Mouse (Mus musculus) bone marrow, adult 2 months (tissue): ENCODE results near the gene Spdye4c. TPM values are rescaled to one million over a fixed set of nuclear protein-coding genes. Genes with fewer than 3 reads are reported as not detected.

ENCODE experiments used
- H3K27ac ChIP-seq: fragments of 200-500 bp; 2 replicates; pipeline ENCODE4 v1.5.1; 2012; ENCODE audit warnings: low read depth, mild to moderate bottlenecking, control low read depth, inconsistent platforms, low read length; ENCODE audit not compliant: control insufficient read depth, poor library complexity, insufficient read depth
- H3K4me1 ChIP-seq: fragments of 200-500 bp; 2 replicates; pipeline ENCODE4 v1.6.1; 2011; ENCODE audit warnings: low read length; ENCODE audit not compliant: control insufficient read depth, insufficient read depth
- H3K4me3 ChIP-seq: fragments of 200-500 bp; replicated peaks from 2 replicates; pipeline ENCODE3; 2011; ENCODE audit warnings: mild to moderate bottlenecking, low read depth, low read length, control low read depth; ENCODE audit not compliant: control insufficient read depth
- CTCF ChIP-seq: fragments of 200-500 bp; IDR thresholded peaks from 2 replicates; pipeline ENCODE4 v1.5.1; 2011; ENCODE audit warnings: low read length, control low read depth; ENCODE audit not compliant: control insufficient read depth, insufficient read depth
- POLR2A ChIP-seq: fragments of 200-500 bp; IDR thresholded peaks from 2 replicates; pipeline ENCODE4 v1.6.1; 2011; ENCODE audit warnings: low read depth, mild to moderate bottlenecking, control low read depth, low read length, borderline replicate concordance; ENCODE audit not compliant: control insufficient read depth
- WGBS: fragments of 180-500 bp; shearing (Covaris S2); methylation state at CpG from one replicate; pipeline ENCODE4 v1.1.7; 2018; 5-methylcytosine and 5-hydroxymethylcytosine counted together
- polyA plus RNA-seq: library from polyadenylated mRNA; stranded (reverse); fragments of >200 nt; gene quantifications from 2 replicates; pipeline ENCODE4 v1.2.4, GENCODE M21; 2011; ENCODE audit warnings: low replicate concordance; ENCODE audit not compliant: missing spikeins, insufficient read depth, insufficient read length

Spdye4c gene
- polyA plus RNA-seq, 1 experiment: not detected

DNA sequence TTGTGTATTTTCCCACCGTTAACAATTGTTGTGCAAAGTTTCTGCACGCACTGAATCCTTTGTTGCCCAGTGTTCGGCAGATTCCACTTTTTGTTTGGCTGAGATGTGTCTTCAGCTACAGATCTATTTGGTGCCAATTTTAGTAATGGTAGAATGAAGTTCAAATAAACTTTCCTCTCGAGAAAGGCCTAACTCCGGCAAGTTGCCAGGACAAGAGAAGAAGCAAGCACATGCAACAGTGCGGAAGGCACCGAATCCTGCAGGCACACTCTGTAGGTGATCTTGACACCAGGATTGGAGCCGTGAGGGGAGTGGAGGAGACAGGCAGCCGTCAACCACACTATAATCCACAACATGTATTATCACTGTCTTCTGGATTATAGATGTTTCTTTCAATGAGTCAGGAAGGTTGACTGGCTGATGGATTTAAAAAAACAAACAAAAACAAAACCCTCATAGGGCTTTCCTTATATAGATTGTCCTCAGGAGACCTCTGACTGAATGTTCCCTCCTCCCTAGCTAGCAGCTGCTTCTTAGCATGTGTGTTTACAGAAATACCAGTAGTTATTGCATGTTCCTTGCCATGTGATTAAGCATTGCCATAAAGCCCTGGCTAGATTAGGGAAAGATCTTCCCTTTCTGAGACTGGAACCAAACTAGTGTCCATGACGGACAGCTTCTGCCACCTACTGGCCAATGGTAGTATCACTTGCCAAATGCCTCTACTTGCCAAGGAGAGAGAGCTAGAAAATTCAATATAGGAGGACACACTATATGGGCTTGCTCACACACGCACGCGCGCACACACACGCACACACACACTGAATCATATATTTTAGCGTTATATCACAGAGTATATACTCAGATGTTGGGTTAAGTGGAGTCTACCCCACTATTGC lies 18.0 kb upstream of the Spdye4c start:
- WGBS: 47% methylated on average over 16 of the region's 16 CpGs
- no peak overlapping the region for H3K27ac ChIP-seq
- TF ChIP-seq POLR2A (no peak), CTCF (peak; percentile 64)
- no peak overlapping the region for H3K4me3 ChIP-seq
- H3K4me1 ChIP-seq: no peaks in the 10 kb centered on the region; the same call in 1 of the 2 replicates

DNA sequence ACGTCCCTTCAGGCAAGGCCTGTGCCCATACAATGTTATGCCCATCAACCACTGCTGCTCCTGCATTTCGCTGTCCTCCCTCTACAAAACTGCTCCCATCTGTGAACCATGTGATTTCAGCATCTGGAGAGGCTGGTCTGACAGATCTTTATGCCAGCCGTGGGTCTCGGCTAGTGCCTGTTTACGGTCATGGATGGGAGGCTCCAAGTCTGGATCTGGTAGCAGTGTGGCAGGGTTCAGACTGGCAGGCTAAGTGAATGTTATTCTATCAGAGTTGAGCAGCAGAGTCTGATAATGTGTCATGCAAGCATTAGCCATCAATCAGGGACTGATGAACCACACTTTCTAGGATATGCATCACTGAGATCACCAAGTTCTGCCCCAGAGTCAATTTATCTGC lies 8.1 kb upstream of the Spdye4c start:
- H3K27ac ChIP-seq: no peak overlapping the region
- no peak overlapping the region for H3K4me3 ChIP-seq
- TF ChIP-seq POLR2A (no peak), CTCF (no peak)
- no peaks in the 10 kb centered on the region; the same call in 1 of the 2 replicates for H3K4me1 ChIP-seq
- 80% methylated on average over 5 of the region's 5 CpGs for WGBS

DNA sequence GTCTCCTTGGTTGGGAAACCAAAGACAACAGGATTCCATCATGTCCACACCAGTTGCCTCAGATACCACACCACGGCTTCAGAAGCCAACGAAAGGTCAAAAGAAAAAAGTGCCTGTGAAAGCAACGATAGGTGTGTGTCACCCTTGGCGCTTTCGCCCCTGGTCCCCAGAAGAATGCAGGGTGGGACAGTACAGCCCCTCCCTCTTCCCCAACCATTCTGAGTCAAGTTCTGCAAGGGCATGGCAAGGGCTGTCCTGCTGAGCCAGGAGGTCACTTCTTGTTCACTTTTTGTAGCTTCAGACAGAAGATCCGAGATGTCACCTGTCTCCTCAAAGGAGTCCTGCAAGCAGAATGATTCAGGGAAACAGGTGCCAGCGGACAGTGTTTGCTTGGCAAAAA lies 1.3 kb downstream of the Spdye4c start:
- 91% methylated on average over 7 of the region's 7 CpGs for WGBS
- TF ChIP-seq CTCF: no peak
- TF ChIP-seq POLR2A: no peak
- H3K4me3 ChIP-seq: no peak overlapping the region
- H3K27ac ChIP-seq: no peak overlapping the region
- H3K4me1 ChIP-seq: no peaks in the 10 kb centered on the region

DNA sequence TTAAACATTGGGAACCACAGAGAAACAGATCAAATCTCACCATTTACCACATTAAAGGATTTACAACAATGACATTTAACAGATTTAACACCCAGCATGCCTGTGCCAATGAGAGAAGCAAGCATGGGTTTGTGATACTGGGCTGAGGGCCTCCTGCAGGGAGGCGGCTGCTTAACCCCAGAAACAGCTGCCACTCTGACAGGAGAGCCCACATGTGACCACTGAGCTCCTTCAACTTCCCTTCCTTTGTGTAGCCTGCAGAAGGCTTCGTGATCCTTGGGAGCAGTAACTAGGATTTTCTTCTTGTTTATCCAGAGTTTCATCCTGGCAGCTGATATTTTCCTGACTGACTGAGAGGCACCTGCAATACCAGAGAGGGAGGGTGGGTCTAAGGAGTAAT lies 10.5 kb downstream of the Spdye4c start:
- no peaks in the 10 kb centered on the region for H3K4me1 ChIP-seq
- H3K27ac ChIP-seq: no peak overlapping the region
- H3K4me3 ChIP-seq: no peak overlapping the region
- no peak for TF ChIP-seq CTCF
- TF ChIP-seq POLR2A: no peak
- WGBS: 28% methylated on average over 2 of the region's 2 CpGs

DNA sequence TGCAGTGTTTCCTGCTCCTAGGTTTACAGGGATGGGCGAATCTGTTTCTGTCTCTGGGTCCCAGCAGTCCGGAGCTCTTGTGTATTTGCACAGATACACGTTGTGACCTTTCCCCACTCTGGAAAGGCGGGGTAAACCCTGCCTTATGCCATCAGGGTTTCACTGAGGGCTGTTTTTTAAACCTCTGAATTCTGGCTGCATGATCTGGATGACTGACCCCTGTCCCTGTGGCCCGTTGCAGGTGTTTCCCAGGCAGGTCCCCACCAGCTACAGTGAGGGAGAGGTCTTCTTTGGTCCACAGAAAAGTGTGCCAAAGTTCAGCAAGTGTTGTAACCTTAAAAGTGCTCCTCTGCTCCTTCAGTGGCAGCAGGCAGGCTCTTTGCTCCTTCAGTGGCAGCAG lies 18.3 kb downstream of the Spdye4c start:
- Histone ChIP-seq H3K4me1 (no peaks in the 10 kb centered on the region), H3K27ac (no peak overlapping the region), H3K4me3 (no peak overlapping the region)
- 81% methylated on average over 5 of the region's 5 CpGs for WGBS
- TF ChIP-seq CTCF (no peak), POLR2A (no peak)

DNA sequence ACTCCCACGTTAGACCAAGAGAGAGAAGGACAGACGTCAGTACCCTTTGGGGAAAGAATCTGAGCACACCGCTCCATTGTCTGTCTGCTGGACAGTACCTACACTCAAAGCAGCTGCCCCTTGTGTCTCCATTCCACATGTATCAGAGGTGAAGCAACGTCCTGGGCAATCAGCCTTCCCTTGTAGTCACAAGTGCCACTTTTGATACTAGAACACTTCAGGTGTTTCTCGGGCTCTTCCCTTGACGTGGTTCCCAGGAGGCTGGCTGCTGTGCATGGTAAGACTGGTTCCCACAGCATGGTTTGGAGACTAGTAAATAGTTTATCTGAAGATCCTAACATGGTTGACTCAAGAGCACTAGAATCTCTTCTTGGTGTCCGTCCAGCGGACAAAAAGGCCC lies 20.2 kb downstream of the Spdye4c start:
- Histone ChIP-seq H3K27ac (no peak overlapping the region), H3K4me1 (no peaks in the 10 kb centered on the region), H3K4me3 (no peak overlapping the region)
- 91% methylated on average over 8 of the region's 8 CpGs for WGBS
- no peak for TF ChIP-seq CTCF
- TF ChIP-seq POLR2A: no peak

DNA sequence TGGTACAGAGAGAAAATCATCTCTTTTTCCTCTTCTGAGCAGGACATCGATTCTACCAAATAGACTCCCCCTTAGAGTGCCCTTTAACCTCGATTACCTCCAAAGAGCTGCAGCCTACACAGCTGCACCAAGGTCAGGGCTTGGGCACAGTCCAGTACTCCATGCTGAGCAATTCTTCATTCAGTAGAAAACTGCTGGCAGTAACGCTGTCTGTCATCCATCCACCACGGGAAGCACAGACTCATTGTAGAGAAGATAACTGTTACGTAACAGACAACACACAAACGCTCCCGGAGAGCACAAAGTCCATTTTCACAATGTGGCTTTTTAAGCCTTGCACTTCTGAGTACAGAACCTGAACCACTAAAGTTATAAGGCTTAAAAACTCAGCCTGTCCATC lies 21.3 kb downstream of the Spdye4c start:
- 64% methylated on average over 7 of the region's 7 CpGs for WGBS
- H3K27ac ChIP-seq: no peak overlapping the region
- H3K4me3 ChIP-seq: no peak overlapping the region
- no peaks in the 10 kb centered on the region for H3K4me1 ChIP-seq
- no peak for TF ChIP-seq CTCF
- TF ChIP-seq POLR2A: no peak

DNA sequence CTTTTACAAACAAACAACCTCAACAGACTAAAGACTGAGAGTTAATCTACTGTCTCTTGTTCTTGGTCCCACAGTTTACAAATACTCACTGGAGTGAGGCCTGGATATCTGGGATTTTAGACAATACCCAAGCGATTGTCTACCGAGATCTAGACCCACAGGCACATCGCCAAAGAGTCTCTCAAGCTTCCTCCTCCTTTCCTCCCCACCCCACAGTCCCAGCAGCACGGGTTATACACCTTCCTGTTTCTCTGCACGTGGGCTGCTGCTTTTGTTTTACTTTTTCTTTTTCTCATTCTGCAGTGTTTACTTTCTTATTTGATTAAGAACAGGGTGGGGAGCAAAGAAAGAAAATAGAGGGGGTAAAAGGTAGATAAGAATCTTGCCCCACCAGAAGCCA lies 22.4 kb downstream of the Spdye4c start:
- H3K4me1 ChIP-seq: no peaks in the 10 kb centered on the region
- 7% methylated on average over 5 of the region's 5 CpGs for WGBS
- no peak overlapping the region for H3K4me3 ChIP-seq
- no peak overlapping the region for H3K27ac ChIP-seq
- TF ChIP-seq POLR2A: no peak
- no peak for TF ChIP-seq CTCF

DNA sequence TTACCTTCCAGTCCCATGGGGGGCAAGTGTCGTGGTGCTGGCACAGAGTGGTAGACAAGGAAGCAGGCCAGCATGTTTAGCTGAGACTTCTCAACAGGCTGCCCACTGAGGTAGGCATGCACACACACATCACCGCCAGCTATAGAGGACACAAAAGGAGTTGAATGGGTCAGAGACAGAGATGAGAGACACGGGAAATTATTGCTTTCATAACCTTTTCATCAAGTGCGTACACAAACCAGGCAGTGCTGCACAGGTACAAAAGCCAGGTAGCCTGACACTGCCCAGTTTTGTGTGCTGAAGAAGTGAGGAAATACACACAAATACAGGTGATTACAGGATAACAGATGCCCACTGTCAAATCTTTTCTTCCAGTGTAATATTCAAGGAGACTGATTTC lies 24.4 kb downstream of the Spdye4c start:
- no peak overlapping the region for H3K27ac ChIP-seq
- 93% methylated on average over 4 of the region's 4 CpGs for WGBS
- no peak overlapping the region for H3K4me3 ChIP-seq
- TF ChIP-seq CTCF (no peak), POLR2A (no peak)
- no peaks in the 10 kb centered on the region for H3K4me1 ChIP-seq
